Mouse (Mus musculus): ENCODE measurements at regions not wholly inside any gene's neighbourhood (a gene's known extent, or its start where the extent isn't known, plus 50 kb on each side); places are given as distances from the start of the nearest gene placed in this dataset.

- Histone ChIP-seq H3K4me3 (ENCODE audit: insufficient read depth in 1 of 2, low read depth in 1 of 2, low read length in 2 of 2, poor library complexity in 1 of 2, severe bottlenecking in 1 of 2) (no peak overlapping the region), H3K9ac (ENCODE audit: insufficient read depth, low read depth, low read length, poor library complexity, severe bottlenecking) (no peak overlapping the region), H3K36me3 (ENCODE audit: control insufficient read depth, insufficient read depth, low read length, poor library complexity, severe bottlenecking) (no peaks in the 10 kb centered on the region), H3K27ac (ENCODE audit: insufficient read depth, low read depth, low read length, poor library complexity, severe bottlenecking) (no peak overlapping the region), H3K4me1 (ENCODE audit: control insufficient read depth in 2 of 2, insufficient read depth in 2 of 2, low read length in 2 of 2, poor library complexity in 1 of 2) (no peaks in the 10 kb centered on the region), H3K9me3 (ENCODE audit: control insufficient read depth, insufficient read depth, low read depth, low read length) (no peaks in the 10 kb centered on the region)
- DNase-seq (ENCODE audit: low read depth, low spot score), result no peak
- in situ Hi-C loops (cut with MboI; ENCODE audit: low sequenced_read_pairs in 2 of 2, unreplicated experiment in 2 of 2), result loop anchor here in 1 of 2 experiments (25.0 kb wide), 1 partner anchor 889 kb away; no protein-coding TSS in a partner anchor
- no peak for TF ChIP-seq ZNF384 (IDR thresholded peaks at IDR 0.05; ENCODE audit: low read depth, low read length)
- no peak for TF ChIP-seq ZC3H11A (IDR thresholded peaks at IDR 0.05; ENCODE audit: borderline replicate concordance, low read depth, low read length)
- TF ChIP-seq MAFK (IDR thresholded peaks at IDR 0.05; ENCODE audit: insufficient read depth, low read depth, low read length), result no peak
- TF ChIP-seq HCFC1 (IDR thresholded peaks at IDR 0.05; ENCODE audit: borderline replicate concordance, insufficient read depth, low read length), result no peak
- TF ChIP-seq CHD2 (IDR thresholded peaks at IDR 0.05; ENCODE audit: low read depth, low read length), result no peak
These were observed 341.0 kb downstream of the Gabrg1 start for GRCm38 (mm10) chr5:70501385-70501784.

- in situ Hi-C loops (cut with MboI; ENCODE audit: low sequenced_read_pairs in 2 of 2, unreplicated experiment in 2 of 2), result loop anchor here in 1 of 2 experiments (25.0 kb wide), 1 partner anchor 89 kb away; no protein-coding TSS in a partner anchor
- no peak overlapping the region for H3K9ac ChIP-seq (ENCODE audit: insufficient read depth, low read depth, low read length, poor library complexity, severe bottlenecking)
- DNase-seq (ENCODE audit: low read depth, low spot score), result no peak
These were observed 366.3 kb downstream of the Gabrg1 start for GRCm38 (mm10) chr5:70476076-70476475.

GRCm38 (mm10) chr5:70434636-70435035 lies 407.8 kb downstream of the Gabrg1 start:
- no peaks in the 10 kb centered on the region for H3K9me3 ChIP-seq (ENCODE audit: control insufficient read depth, insufficient read depth, low read depth, low read length)
- DNase-seq (ENCODE audit: low read depth, low spot score), result no peak
- H3K36me3 ChIP-seq (ENCODE audit: control insufficient read depth, insufficient read depth, low read length, poor library complexity, severe bottlenecking), result no peaks in the 10 kb centered on the region
- no peak overlapping the region for H3K9ac ChIP-seq (ENCODE audit: insufficient read depth, low read depth, low read length, poor library complexity, severe bottlenecking)
- no peaks in the 10 kb centered on the region for H3K4me1 ChIP-seq (ENCODE audit: control insufficient read depth in 2 of 2, insufficient read depth in 2 of 2, low read length in 2 of 2, poor library complexity in 1 of 2)
- no peak overlapping the region for H3K4me3 ChIP-seq (ENCODE audit: insufficient read depth in 1 of 2, low read depth in 1 of 2, low read length in 2 of 2, poor library complexity in 1 of 2, severe bottlenecking in 1 of 2)
- H3K27ac ChIP-seq (ENCODE audit: insufficient read depth, low read depth, low read length, poor library complexity, severe bottlenecking), result no peak overlapping the region
- in situ Hi-C loops (cut with MboI; ENCODE audit: low sequenced_read_pairs in 2 of 2, unreplicated experiment in 2 of 2), result no loop called here
- TF ChIP-seq CHD2 (IDR thresholded peaks at IDR 0.05; ENCODE audit: low read depth, low read length) (no peak), ZNF384 (IDR thresholded peaks at IDR 0.05; ENCODE audit: low read depth, low read length) (no peak), ZC3H11A (IDR thresholded peaks at IDR 0.05; ENCODE audit: borderline replicate concordance, low read depth, low read length) (no peak), HCFC1 (IDR thresholded peaks at IDR 0.05; ENCODE audit: borderline replicate concordance, insufficient read depth, low read length) (no peak), MAFK (IDR thresholded peaks at IDR 0.05; ENCODE audit: insufficient read depth, low read depth, low read length) (no peak)

More at GRCm38 (mm10) chr5:70476076-70476475, 366.3 kb downstream of the Gabrg1 start:
- H3K4me3 ChIP-seq (ENCODE audit: insufficient read depth in 1 of 2, low read depth in 1 of 2, low read length in 2 of 2, poor library complexity in 1 of 2, severe bottlenecking in 1 of 2), result no peak overlapping the region
- H3K27ac ChIP-seq (ENCODE audit: insufficient read depth, low read depth, low read length, poor library complexity, severe bottlenecking), result no peak overlapping the region
- H3K36me3 ChIP-seq (ENCODE audit: control insufficient read depth, insufficient read depth, low read length, poor library complexity, severe bottlenecking), result no peaks in the 10 kb centered on the region
- H3K9me3 ChIP-seq (ENCODE audit: control insufficient read depth, insufficient read depth, low read depth, low read length), result no peaks in the 10 kb centered on the region
- TF ChIP-seq HCFC1 (IDR thresholded peaks at IDR 0.05; ENCODE audit: borderline replicate concordance, insufficient read depth, low read length) (no peak), ZC3H11A (IDR thresholded peaks at IDR 0.05; ENCODE audit: borderline replicate concordance, low read depth, low read length) (no peak), CHD2 (IDR thresholded peaks at IDR 0.05; ENCODE audit: low read depth, low read length) (no peak), MAFK (IDR thresholded peaks at IDR 0.05; ENCODE audit: insufficient read depth, low read depth, low read length) (no peak), ZNF384 (IDR thresholded peaks at IDR 0.05; ENCODE audit: low read depth, low read length) (no peak)
- no peaks in the 10 kb centered on the region for H3K4me1 ChIP-seq (ENCODE audit: control insufficient read depth in 2 of 2, insufficient read depth in 2 of 2, low read length in 2 of 2, poor library complexity in 1 of 2)

GRCm38 (mm10) chr5:70400561-70400960 lies 441.9 kb downstream of the Gabrg1 start:
- TF ChIP-seq MAFK (IDR thresholded peaks at IDR 0.05; ENCODE audit: insufficient read depth, low read depth, low read length), result no peak
- H3K36me3 ChIP-seq (ENCODE audit: control insufficient read depth, insufficient read depth, low read length, poor library complexity, severe bottlenecking), result no peaks in the 10 kb centered on the region
- H3K27ac ChIP-seq (ENCODE audit: insufficient read depth, low read depth, low read length, poor library complexity, severe bottlenecking), result no peak overlapping the region
- H3K9ac ChIP-seq (ENCODE audit: insufficient read depth, low read depth, low read length, poor library complexity, severe bottlenecking), result no peak overlapping the region
- in situ Hi-C loops (cut with MboI; ENCODE audit: low sequenced_read_pairs in 2 of 2, unreplicated experiment in 2 of 2), result no loop called here
- no peaks in the 10 kb centered on the region for H3K4me1 ChIP-seq (ENCODE audit: control insufficient read depth in 2 of 2, insufficient read depth in 2 of 2, low read length in 2 of 2, poor library complexity in 1 of 2)
- H3K9me3 ChIP-seq (ENCODE audit: control insufficient read depth, insufficient read depth, low read depth, low read length), result no peaks in the 10 kb centered on the region
- no peak overlapping the region for H3K4me3 ChIP-seq (ENCODE audit: insufficient read depth in 1 of 2, low read depth in 1 of 2, low read length in 2 of 2, poor library complexity in 1 of 2, severe bottlenecking in 1 of 2)
- no peak for DNase-seq (ENCODE audit: low read depth, low spot score)

- Histone ChIP-seq H3K27ac (ENCODE audit: insufficient read depth, low read depth, low read length, poor library complexity, severe bottlenecking) (no peak overlapping the region), H3K9ac (ENCODE audit: insufficient read depth, low read depth, low read length, poor library complexity, severe bottlenecking) (no peak overlapping the region), H3K4me1 (ENCODE audit: control insufficient read depth in 2 of 2, insufficient read depth in 2 of 2, low read length in 2 of 2, poor library complexity in 1 of 2) (no peaks in the 10 kb centered on the region), H3K4me3 (ENCODE audit: insufficient read depth in 1 of 2, low read depth in 1 of 2, low read length in 2 of 2, poor library complexity in 1 of 2, severe bottlenecking in 1 of 2) (no peak overlapping the region), H3K9me3 (ENCODE audit: control insufficient read depth, insufficient read depth, low read depth, low read length) (no peaks in the 10 kb centered on the region), H3K36me3 (ENCODE audit: control insufficient read depth, insufficient read depth, low read length, poor library complexity, severe bottlenecking) (no peaks in the 10 kb centered on the region)
- in situ Hi-C loops (cut with MboI; ENCODE audit: low sequenced_read_pairs in 2 of 2, unreplicated experiment in 2 of 2), result loop anchor here in 1 of 2 experiments (25.0 kb wide), 1 partner anchor 97 kb away; no protein-coding TSS in a partner anchor
- TF ChIP-seq MAFK (IDR thresholded peaks at IDR 0.05; ENCODE audit: insufficient read depth, low read depth, low read length), result no peak
- no peak for TF ChIP-seq HCFC1 (IDR thresholded peaks at IDR 0.05; ENCODE audit: borderline replicate concordance, insufficient read depth, low read length)
- no peak for TF ChIP-seq ZNF384 (IDR thresholded peaks at IDR 0.05; ENCODE audit: low read depth, low read length)
- no peak for TF ChIP-seq ZC3H11A (IDR thresholded peaks at IDR 0.05; ENCODE audit: borderline replicate concordance, low read depth, low read length)
- no peak for TF ChIP-seq CHD2 (IDR thresholded peaks at IDR 0.05; ENCODE audit: low read depth, low read length)
- DNase-seq (ENCODE audit: low read depth, low spot score), result no peak
These were observed 452.5 kb downstream of the Gabrg1 start for GRCm38 (mm10) chr5:70389926-70390325.
